Mouse (Mus musculus) embryo, embryonic 10.5 days (tissue): ENCODE results near the gene Tspan4.
A peak's percentile ranks its signal among the peaks of the same experiment; 100 is the strongest.
"Not testable (repeated sequence)": the region's sequence is repeated elsewhere in the genome, so short reads cannot be mapped to it uniquely, and the experiment has no call there.

Experiments
- DNase-seq: peaks from one replicate; pipeline ENCODE4 v3.0.0-alpha.2; 2015; ENCODE audit warnings: low spot score

The Tspan4 gene

GRCm38 (mm10) chr7:141439140-141439679 is 35.8 kb upstream of the Tspan4 start:
- DNase-seq = no peak

- no peak for DNase-seq
Measured at GRCm38 (mm10) chr7:141439811-141440210, 35.2 kb upstream of the Tspan4 start.

- peak; percentile 71 for DNase-seq
Measured at GRCm38 (mm10) chr7:141440613-141441012, 34.4 kb upstream of the Tspan4 start.

- no peak for DNase-seq
Measured at GRCm38 (mm10) chr7:141441460-141441859, 33.6 kb upstream of the Tspan4 start.

- no peak for DNase-seq
Measured at GRCm38 (mm10) chr7:141442199-141442598, 32.8 kb upstream of the Tspan4 start.

GRCm38 (mm10) chr7:141443081-141443821 is 31.8 kb upstream of the Tspan4 start:
- peak; percentile 77 for DNase-seq

GRCm38 (mm10) chr7:141443828-141444237 is 31.2 kb upstream of the Tspan4 start, which contains the start of gene Pidd1:
Gene Pidd1 (minus strand): TSS chr7:141444025.
- DNase-seq = peak; percentile 90

- DNase-seq = not testable (repeated sequence)
Measured at GRCm38 (mm10) chr7:141446374-141446773, 28.7 kb upstream of the Tspan4 start.

- DNase-seq = peak; percentile 97
Measured at GRCm38 (mm10) chr7:141447110-141447991, 27.7 kb upstream of the Tspan4 start, which contains the start of gene Rplp2. Gene Rplp2 (plus strand): TSS chr7:141447370.

GRCm38 (mm10) chr7:141451928-141452327 is 23.1 kb upstream of the Tspan4 start:
- no peak for DNase-seq

- no peak for DNase-seq
Measured at GRCm38 (mm10) chr7:141453636-141454035, 21.4 kb upstream of the Tspan4 start.

- DNase-seq = peak; percentile 91
Measured at GRCm38 (mm10) chr7:141454967-141455551, 20.0 kb upstream of the Tspan4 start, which contains the start of gene Pnpla2. Gene Pnpla2 (plus strand): TSS chr7:141455198.

GRCm38 (mm10) chr7:141455610-141456314 is 19.3 kb upstream of the Tspan4 start:
- DNase-seq = peak; percentile 76

- DNase-seq = no peak
Measured at GRCm38 (mm10) chr7:141456739-141457138, 18.3 kb upstream of the Tspan4 start.

- no peak for DNase-seq
Measured at GRCm38 (mm10) chr7:141457236-141457635, 17.8 kb upstream of the Tspan4 start.

- peak; percentile 61 for DNase-seq
Measured at GRCm38 (mm10) chr7:141457986-141458660, 16.9 kb upstream of the Tspan4 start.

- no peak for DNase-seq
Measured at GRCm38 (mm10) chr7:141458661-141459060, 16.4 kb upstream of the Tspan4 start.

- no peak for DNase-seq
Measured at GRCm38 (mm10) chr7:141459301-141459711, 15.7 kb upstream of the Tspan4 start.

- no peak for DNase-seq
Measured at GRCm38 (mm10) chr7:141460001-141460390, 15.0 kb upstream of the Tspan4 start.

- DNase-seq = no peak
Measured at GRCm38 (mm10) chr7:141460391-141461113, 14.5 kb upstream of the Tspan4 start, which contains the start of gene Cracr2b. Gene Cracr2b (plus strand): TSS chr7:141461094.
